Mouse (Mus musculus) 3T3-L1 (cell line): ENCODE results near the gene Lims1.

Experiments
- DNase-seq: peaks from one replicate; pipeline ENCODE4 v3.0.0-alpha.2; 2015; ENCODE audit warnings: low read depth, low spot score

Lims1 gene

GRCm38 (mm10) chr10:58383282-58383681 is 60.0 kb downstream of the Lims1 start:
- peak; percentile 86 for DNase-seq

- DNase-seq: no peak
Measured at GRCm38 (mm10) chr10:58383761-58384160, 60.5 kb downstream of the Lims1 start.

DNA sequence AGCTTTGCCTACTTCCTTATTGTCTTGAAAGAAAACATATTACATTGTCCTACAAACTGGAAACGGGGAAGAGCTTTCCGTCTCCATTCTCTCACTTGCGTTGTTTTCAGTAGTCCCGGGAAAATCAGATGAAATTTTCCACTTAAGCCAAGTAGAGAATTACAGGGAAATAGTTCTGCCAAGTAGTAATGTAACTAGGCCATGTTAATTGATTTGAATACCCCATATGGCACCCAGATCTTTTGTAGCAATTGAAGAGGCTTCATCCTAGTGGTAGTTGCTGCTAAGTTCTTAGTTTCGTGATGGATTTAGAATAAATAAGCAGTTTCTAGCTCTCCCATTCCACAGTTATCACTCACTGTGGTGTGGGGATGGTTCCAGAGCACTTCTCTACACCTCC is 62.4 kb downstream of the Lims1 start:
- DNase-seq: no peak

- no peak for DNase-seq
Measured at GRCm38 (mm10) chr10:58386997-58387396, 63.7 kb downstream of the Lims1 start.

GRCm38 (mm10) chr10:58388648-58389047 is 65.4 kb downstream of the Lims1 start:
- no peak for DNase-seq

GRCm38 (mm10) chr10:58389151-58389550 is 65.9 kb downstream of the Lims1 start:
- DNase-seq: no peak

DNA sequence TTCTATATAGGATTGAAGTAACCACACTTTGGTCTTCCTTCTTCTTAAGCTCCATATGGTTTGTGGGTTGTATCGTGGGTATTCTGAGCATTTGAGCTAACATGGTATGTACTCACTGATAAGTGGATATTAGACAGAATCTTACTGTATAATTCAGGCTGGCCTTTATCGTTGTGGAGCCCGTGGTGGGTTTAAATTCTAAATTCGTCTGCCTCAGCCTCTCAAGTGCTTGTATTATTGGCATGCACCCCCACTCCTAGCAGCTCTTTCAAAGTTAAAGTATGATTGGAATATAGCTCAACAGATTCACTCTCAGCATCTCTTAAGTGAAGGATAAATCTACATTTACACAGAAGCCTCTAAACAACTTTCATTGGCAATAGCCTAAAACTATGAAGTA is 69.2 kb downstream of the Lims1 start:
- no peak for DNase-seq

- no peak for DNase-seq
Measured at GRCm38 (mm10) chr10:58393026-58394014, 70.1 kb downstream of the Lims1 start.

- DNase-seq: no peak
Measured at GRCm38 (mm10) chr10:58394170-58394569, 70.9 kb downstream of the Lims1 start.

DNA sequence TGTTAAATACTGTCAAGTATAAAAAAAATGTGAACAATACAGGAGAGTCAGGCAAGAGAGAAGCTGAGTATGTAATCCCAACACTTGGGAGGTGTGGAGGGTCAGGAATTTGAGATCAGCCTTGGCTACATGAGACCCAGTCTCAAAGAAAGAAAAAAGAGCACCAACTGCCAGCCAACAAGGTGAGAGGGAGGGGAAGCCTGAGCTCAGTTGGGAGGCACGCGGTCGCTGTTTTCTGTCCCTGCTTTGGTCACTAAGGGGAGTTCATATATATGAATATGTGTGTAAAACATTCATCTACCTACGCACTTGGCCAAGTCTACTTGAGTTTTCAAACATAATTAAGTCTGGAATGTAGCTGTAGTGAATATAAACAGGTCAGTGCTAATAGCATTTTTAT is 72.0 kb downstream of the Lims1 start:
- DNase-seq: no peak

- DNase-seq: no peak
Measured at GRCm38 (mm10) chr10:58395723-58396122, 72.5 kb downstream of the Lims1 start.

DNA sequence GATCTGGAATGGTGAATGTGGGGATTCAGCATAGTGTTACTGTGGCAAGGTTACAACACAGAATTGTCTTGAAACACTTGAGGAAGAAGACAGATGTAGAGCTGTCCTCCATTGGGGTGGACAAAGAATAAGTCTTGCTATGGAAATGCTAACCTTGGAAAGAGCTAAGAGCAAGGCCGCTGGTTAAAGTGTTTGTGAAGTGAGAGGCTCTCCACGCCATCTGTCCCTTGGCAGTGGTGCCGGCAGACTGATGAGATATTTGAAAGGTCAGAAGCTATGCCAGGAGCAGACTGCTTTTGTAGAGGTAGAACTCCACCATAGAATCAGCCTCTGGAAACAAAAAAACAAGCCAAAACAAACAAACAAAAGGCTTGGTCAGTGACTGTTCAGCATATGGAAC is 73.3 kb downstream of the Lims1 start:
- peak; percentile 22 for DNase-seq

DNA sequence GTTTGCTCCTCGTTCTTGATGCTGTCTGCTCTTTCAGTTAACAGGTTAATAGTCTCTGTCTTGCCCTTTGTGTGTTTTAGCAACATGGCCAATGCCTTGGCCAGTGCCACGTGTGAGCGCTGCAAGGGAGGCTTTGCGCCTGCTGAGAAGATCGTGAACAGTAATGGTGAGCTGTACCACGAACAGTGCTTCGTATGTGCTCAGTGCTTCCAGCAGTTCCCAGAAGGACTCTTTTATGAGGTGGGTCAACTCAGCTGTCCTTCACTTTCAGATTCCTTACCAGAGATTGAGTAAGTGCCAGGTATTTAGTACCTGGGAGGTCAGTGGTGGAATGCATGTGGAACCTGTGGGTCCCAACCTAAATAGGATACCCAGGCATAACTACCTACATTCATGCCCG is 75.7 kb downstream of the Lims1 start:
- DNase-seq: no peak

DNA sequence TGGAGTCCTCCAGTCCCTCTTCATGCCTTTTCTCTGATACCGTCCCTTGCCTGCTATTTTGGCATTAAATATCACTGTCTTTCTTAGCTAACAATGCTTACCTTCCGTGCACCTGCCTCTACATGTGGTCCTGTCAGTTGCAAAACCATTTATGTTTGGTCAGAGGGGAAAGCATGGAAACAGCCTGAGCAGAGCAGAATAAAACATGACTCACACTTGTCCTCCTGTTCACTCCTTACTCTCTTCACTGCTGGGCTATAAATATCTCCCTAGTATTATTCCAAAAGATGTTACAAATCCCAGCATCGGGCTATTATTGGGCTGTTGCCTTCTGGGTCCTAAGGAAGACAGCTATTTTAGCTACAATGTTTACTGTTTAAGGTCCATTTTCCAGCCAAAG is 78.6 kb downstream of the Lims1 start:
- DNase-seq: peak; percentile 34

DNA sequence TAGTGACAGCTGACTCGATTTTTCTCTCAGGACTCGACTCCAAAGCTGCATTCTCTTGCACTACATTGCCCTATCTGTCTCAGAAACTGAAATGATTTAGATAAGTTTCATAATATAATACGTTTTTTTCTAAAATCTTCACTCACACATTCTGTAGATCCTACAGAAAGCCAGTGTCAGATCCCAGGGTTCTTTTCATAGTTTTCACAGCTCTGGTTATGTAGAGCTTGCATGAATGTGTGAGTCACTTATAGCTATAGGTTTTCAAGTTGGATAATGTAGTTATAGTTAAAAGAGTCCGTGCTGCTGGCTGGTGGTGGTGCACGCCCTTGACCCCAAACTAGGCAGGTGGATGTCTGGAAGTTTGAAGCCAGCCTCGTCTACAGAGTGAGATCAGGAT is 81.4 kb downstream of the Lims1 start:
- DNase-seq: no peak

DNA sequence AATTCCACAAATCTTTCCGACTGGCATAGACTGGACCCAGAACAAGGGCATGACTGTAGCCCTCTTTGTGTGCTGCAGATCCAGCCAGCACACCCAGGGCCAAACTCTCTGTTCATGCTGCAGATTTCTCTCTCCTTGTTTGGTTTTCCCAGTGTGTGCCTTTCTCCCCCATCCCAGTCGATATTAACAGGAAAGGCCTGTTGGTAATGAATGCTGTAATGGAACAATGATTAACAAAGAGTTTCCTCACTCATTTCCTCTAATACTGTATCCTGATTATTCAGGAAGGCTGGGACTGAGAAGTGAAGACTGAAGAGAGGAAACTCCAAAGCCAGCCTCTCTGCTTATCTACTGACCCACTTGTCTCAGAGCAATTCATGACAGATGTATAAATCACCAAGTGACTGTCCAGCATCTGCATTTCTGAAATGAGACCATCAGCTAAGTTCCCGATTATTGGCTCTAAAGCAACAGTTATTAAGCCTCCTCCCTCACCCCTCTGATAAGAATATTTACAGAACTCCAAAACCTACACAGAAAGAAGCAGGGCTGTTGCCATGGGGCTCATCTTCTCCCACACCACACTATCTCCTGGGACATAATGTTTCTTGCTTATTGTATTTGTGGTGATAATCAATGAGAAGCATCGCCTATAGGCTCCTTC is 82.2 kb downstream of the Lims1 start:
- no peak for DNase-seq

DNA sequence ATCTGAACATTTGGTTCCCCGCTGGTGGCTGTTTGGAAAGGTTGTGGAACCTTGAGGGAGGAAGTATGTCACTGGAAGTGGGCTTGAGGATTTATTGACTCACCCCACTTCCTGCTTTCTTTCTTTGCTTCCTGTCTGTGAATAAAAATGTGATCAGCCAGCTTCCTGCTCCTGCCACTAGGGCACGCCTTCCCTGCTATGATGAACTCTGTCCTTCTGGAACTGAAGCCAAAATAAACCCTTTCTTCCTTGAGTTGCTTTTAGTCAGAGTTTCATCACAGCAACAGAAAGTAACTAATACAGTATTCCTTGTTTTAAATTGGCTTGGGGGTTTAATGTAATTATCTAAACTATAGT is 82.7 kb downstream of the Lims1 start:
- DNase-seq: peak; percentile 65

- DNase-seq: no peak
Measured at GRCm38 (mm10) chr10:58412331-58412730, 89.1 kb downstream of the Lims1 start.

DNA sequence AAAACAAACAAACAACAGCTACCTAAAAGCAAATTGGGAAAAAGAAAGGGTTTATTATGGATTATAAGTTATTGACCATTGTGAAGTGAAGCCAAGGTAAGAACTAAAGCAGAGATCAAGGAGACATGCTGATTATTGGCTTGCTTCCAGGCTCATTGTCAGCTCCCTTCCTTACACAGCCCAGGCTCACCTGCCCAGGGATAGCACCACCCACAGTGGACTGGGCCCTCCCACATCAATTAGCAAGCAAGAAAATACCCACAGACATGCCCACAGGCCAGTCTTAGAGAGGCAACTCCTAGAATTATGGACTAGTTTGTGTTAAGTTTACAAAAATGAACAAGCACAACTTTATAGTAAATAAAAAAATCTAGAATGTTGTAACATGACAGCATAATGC is 89.6 kb downstream of the Lims1 start:
- DNase-seq: no peak

- DNase-seq: no peak
Measured at GRCm38 (mm10) chr10:58416702-58417101, 93.4 kb downstream of the Lims1 start.

- no peak for DNase-seq
Measured at GRCm38 (mm10) chr10:58418290-58418971, 95.2 kb downstream of the Lims1 start.

DNA sequence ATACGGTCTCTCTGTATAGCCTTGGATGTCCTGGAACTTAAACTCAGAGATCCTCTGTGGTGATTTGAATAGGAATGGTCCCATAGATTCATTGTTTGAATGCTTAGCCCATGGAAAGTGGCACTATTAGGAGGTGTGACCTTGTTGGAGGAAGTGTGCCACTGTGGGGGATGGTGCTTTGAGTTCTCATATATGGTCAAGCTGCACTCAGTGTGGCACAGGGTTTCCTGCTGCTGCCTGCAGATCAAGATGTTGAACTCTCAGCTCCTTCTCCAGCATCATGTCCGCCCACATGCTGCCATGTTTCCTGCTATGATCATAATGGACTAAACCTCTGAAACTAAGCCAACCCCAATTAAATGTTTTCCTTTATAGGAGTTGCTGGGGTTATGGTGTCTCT is 104.7 kb downstream of the Lims1 start:
- no peak for DNase-seq
